Mouse (Mus musculus): Measurements from ENCODE around the gene Sspo.

Sspo gene

GRCm38 (mm10) chr6:48538841-48539737, 91.1 kb downstream of the Sspo start:
- DNase-seq (ENCODE audit: extremely low read depth, low read depth, low spot score): no peak

- no peak for DNase-seq (ENCODE audit: extremely low read depth, low read depth, low spot score)
Observed at GRCm38 (mm10) chr6:48539860-48540259, 91.8 kb downstream of the Sspo start.

- DNase-seq (ENCODE audit: extremely low read depth, low read depth, low spot score): no peak
Observed at GRCm38 (mm10) chr6:48540721-48541120, 92.7 kb downstream of the Sspo start.

- DNase-seq (ENCODE audit: extremely low read depth, low read depth, low spot score): no peak
Observed at GRCm38 (mm10) chr6:48541560-48542450, 93.8 kb downstream of the Sspo start.

- no peak for DNase-seq (ENCODE audit: extremely low read depth, low read depth, low spot score)
Observed at GRCm38 (mm10) chr6:48542631-48543030, 94.6 kb downstream of the Sspo start.

- no peak for DNase-seq (ENCODE audit: extremely low read depth, low read depth, low spot score)
Observed at GRCm38 (mm10) chr6:48545251-48545650, 97.2 kb downstream of the Sspo start.

- DNase-seq (ENCODE audit: extremely low read depth, low read depth, low spot score): no peak
Observed at GRCm38 (mm10) chr6:48546271-48546670, 98.2 kb downstream of the Sspo start.

GRCm38 (mm10) chr6:48546858-48547257, 98.8 kb downstream of the Sspo start:
- no peak for DNase-seq (ENCODE audit: extremely low read depth, low read depth, low spot score)

- no peak for DNase-seq (ENCODE audit: extremely low read depth, low read depth, low spot score)
Observed at GRCm38 (mm10) chr6:48548314-48548713, 100.3 kb downstream of the Sspo start.
